Mouse (Mus musculus) E14TG2a.4 (cell line): Measurements from ENCODE around the gene Rims3.

ENCODE experiments used
- CTCF ChIP-seq: conservative IDR thresholded peaks from 2 replicates; pipeline ENCODE4 v1.5.1; 2014; ENCODE audit warnings: low read length
- NANOG ChIP-seq: IDR thresholded peaks from 2 replicates; pipeline ENCODE4 v1.6.1; 2014; ENCODE audit warnings: borderline replicate concordance, low read length, mixed read lengths
- POU5F1 ChIP-seq: IDR thresholded peaks from 2 replicates; pipeline ENCODE4 v1.6.1; 2014; ENCODE audit warnings: low read length, borderline replicate concordance

GRCm38 (mm10) chr4:120895810-120896584 is 41.4 kb downstream of the Rims3 start:
- TF ChIP-seq CTCF (no peak), POU5F1 (no peak), NANOG (no peak)
